ENCODE assay signal across 29 mouse cellular contexts in the genomic region with DNA sequence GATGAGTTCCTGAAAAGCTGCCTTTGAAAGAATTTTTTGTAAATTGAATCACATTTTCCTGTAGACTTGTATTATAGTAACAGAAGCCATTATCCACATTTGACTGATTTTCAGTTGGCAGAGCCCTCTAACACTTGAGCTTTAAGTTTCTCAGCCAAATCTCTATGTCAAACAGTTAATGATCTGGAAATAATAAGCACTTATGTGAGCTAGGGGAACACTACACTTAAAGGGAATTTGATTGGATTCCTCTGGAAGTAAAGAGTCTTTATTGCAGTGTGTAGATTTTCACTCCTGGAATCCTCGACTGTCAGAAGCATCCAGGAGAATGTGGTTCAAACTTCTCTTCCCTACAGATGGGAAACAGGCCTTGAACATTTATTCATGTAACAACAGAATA.
DNase-seq lines count a peak whose midpoint lies in the region; ATAC-seq lines count a peak whose summit lies in the region.
"Had no signal": no experiment of that assay in that cellular context is flagged by ENCODE, and none has a peak within 500 bp of the region (broad histone marks: within the 10 kb centered on the region; RNA-seq: fewer than 3 reads in every experiment).

No protein-coding gene starts in this region.

- H3K4me3 ChIP-seq in forebrain, embryonic 14.5 days (ENCODE audit: low read depth, low read length): no peak overlapping the region
- H3K4me3 ChIP-seq in forebrain, embryonic 10.5 days: no peak overlapping the region
- no peak overlapping the region for H3K4me3 ChIP-seq in kidney, embryonic 15.5 days (replicated peaks)
- no peak overlapping the region for H3K4me3 ChIP-seq in kidney, embryonic 16.5 days (ENCODE audit: low read length)
- H3K4me3 ChIP-seq: heart, adult 2 months; heart, embryonic 12.5 days; intestine, embryonic 15.5 days; liver, embryonic 15.5 days; midbrain, embryonic 12.5 days; stomach, embryonic 15.5 days had no signal

- DNase-seq in forebrain, embryonic 14.5 days (ENCODE audit: low spot score): peak; percentile 69
- no peak for DNase-seq in forebrain, embryonic 10.5 days (ENCODE audit: extremely low spot score, low spot score)
- peak; percentile 7 for DNase-seq in retina, embryonic 14.5 days (ENCODE audit: low spot score)
- DNase-seq in retina, postnatal 1 day: no peak
- DNase-seq in ovary, postnatal 36 days (ENCODE audit: low spot score): no peak
- DNase-seq in right cerebral cortex, postnatal 36 days (ENCODE audit: low spot score in 2 of 2): no peak
- DNase-seq: adrenal gland, postnatal 14 days; cerebellum, adult 18-20 months; cerebellum, postnatal 10 days; forebrain, postnatal 0 days; heart, adult 2 months; heart, postnatal 4 days; kidney, adult 2 months; kidney, postnatal 36 days; layer of hippocampus, postnatal 36 days; left cerebral cortex, postnatal 4 days; lung, embryonic 14.5 days; lung, postnatal 14 days; right cerebral cortex, postnatal 14 days; thymus, postnatal 14 days had no signal

- H3K27me3 ChIP-seq in forebrain, embryonic 14.5 days (replicated peaks; ENCODE audit: control insufficient read depth, insufficient read depth, low read length): no peaks in the 10 kb centered on the region
- no peaks in the 10 kb centered on the region for H3K27me3 ChIP-seq in forebrain, embryonic 10.5 days (ENCODE audit: poor library complexity, severe bottlenecking)
- H3K27me3 ChIP-seq in kidney, embryonic 15.5 days: no peaks in the 10 kb centered on the region
- H3K27me3 ChIP-seq in kidney, embryonic 16.5 days (ENCODE audit: insufficient read depth, low read length): no peaks in the 10 kb centered on the region
- H3K27me3 ChIP-seq: heart, embryonic 12.5 days; intestine, embryonic 15.5 days; liver, embryonic 15.5 days; midbrain, embryonic 12.5 days; stomach, embryonic 15.5 days had no signal

- H3K4me2 ChIP-seq in forebrain, embryonic 14.5 days (ENCODE audit: low read length): no peak overlapping the region
- no peak overlapping the region for H3K4me2 ChIP-seq in kidney, embryonic 15.5 days
- no peak overlapping the region for H3K4me2 ChIP-seq in kidney, embryonic 16.5 days (replicated peaks; ENCODE audit: low read depth, low read length)
- H3K4me2 ChIP-seq: heart, embryonic 12.5 days; intestine, embryonic 15.5 days; liver, embryonic 15.5 days; lung, embryonic 14.5 days; midbrain, embryonic 12.5 days; stomach, embryonic 15.5 days had no signal

- WGBS in forebrain, embryonic 14.5 days: 5% methylated on average over 1 of the region's 1 CpGs
- WGBS in forebrain, embryonic 10.5 days: 27% methylated on average over 1 of the region's 1 CpGs
- 20% methylated on average over 1 of the region's 1 CpGs for WGBS in kidney, embryonic 15.5 days
- WGBS in kidney, embryonic 16.5 days: 19% methylated on average over 1 of the region's 1 CpGs

- no peaks in the 10 kb centered on the region for H3K4me1 ChIP-seq in forebrain, embryonic 14.5 days (ENCODE audit: control insufficient read depth, insufficient read depth, low read length)
- H3K4me1 ChIP-seq in forebrain, embryonic 10.5 days: peaks cover 9% of the 10 kb centered on the region; the same call in 1 of the 2 replicates
- no peaks in the 10 kb centered on the region for H3K4me1 ChIP-seq in kidney, embryonic 15.5 days
- no peaks in the 10 kb centered on the region for H3K4me1 ChIP-seq in kidney, embryonic 16.5 days (ENCODE audit: insufficient read depth, low read length)
- H3K4me1 ChIP-seq: heart, embryonic 12.5 days; intestine, embryonic 15.5 days; liver, embryonic 15.5 days; midbrain, embryonic 12.5 days; stomach, embryonic 15.5 days had no signal

- H3K9me3 ChIP-seq in forebrain, embryonic 14.5 days (replicated peaks; ENCODE audit: control insufficient read depth, low read length): no peaks in the 10 kb centered on the region
- no peaks in the 10 kb centered on the region for H3K9me3 ChIP-seq in forebrain, embryonic 10.5 days
- H3K9me3 ChIP-seq in kidney, embryonic 15.5 days (replicated peaks): no peaks in the 10 kb centered on the region
- no peaks in the 10 kb centered on the region for H3K9me3 ChIP-seq in kidney, embryonic 16.5 days (ENCODE audit: low read length)
- H3K9me3 ChIP-seq: G1E; heart, embryonic 12.5 days; intestine, embryonic 15.5 days; liver, embryonic 15.5 days; midbrain, embryonic 12.5 days; stomach, embryonic 15.5 days had no signal

- H3K9ac ChIP-seq in forebrain, embryonic 14.5 days (ENCODE audit: low read length): no peak overlapping the region
- H3K9ac ChIP-seq in kidney, embryonic 15.5 days: no peak overlapping the region
- H3K9ac ChIP-seq in kidney, embryonic 16.5 days (replicated peaks; ENCODE audit: low read length): no peak overlapping the region
- H3K9ac ChIP-seq: forebrain, postnatal 0 days; heart, embryonic 12.5 days; intestine, embryonic 15.5 days; liver, embryonic 15.5 days; lung, embryonic 14.5 days; midbrain, embryonic 12.5 days; stomach, embryonic 15.5 days had no signal

- H3K36me3 ChIP-seq in forebrain, embryonic 14.5 days (ENCODE audit: control insufficient read depth, insufficient read depth, low read length): no peaks in the 10 kb centered on the region
- no peaks in the 10 kb centered on the region for H3K36me3 ChIP-seq in forebrain, embryonic 10.5 days (replicated peaks)
- no peaks in the 10 kb centered on the region for H3K36me3 ChIP-seq in kidney, embryonic 15.5 days
- H3K36me3 ChIP-seq in kidney, embryonic 16.5 days (ENCODE audit: insufficient read depth, low read length): no peaks in the 10 kb centered on the region
- H3K36me3 ChIP-seq: G1E; heart, embryonic 12.5 days; intestine, embryonic 15.5 days; liver, embryonic 15.5 days; midbrain, embryonic 12.5 days; stomach, embryonic 15.5 days had no signal

- no peak overlapping the region for H3K27ac ChIP-seq in forebrain, embryonic 14.5 days (ENCODE audit: low read depth, low read length)
- H3K27ac ChIP-seq in forebrain, embryonic 10.5 days: no peak overlapping the region
- H3K27ac ChIP-seq in kidney, embryonic 15.5 days: no peak overlapping the region
- no peak overlapping the region for H3K27ac ChIP-seq in kidney, embryonic 16.5 days (ENCODE audit: low read length)
- H3K27ac ChIP-seq: heart, adult 2 months; intestine, embryonic 15.5 days; liver, embryonic 15.5 days; midbrain, embryonic 12.5 days; stomach, embryonic 15.5 days had no signal

- 0 out of 2 replicates have a peak, but pooled peaks have one; percentile 19 for ATAC-seq in forebrain, embryonic 14.5 days
- ATAC-seq in kidney, embryonic 15.5 days (replicated peaks; ENCODE audit: low FRiP score): peak; percentile 66
- no peak for ATAC-seq in kidney, embryonic 16.5 days (ENCODE audit: low FRiP score, low TSS enrichment)
- ATAC-seq: forebrain, postnatal 0 days; hindbrain, embryonic 16.5 days; intestine, embryonic 15.5 days had no signal

Comparison
In these comparisons a context has a peak if more than half of its experiments do, and no peak if none do; other contexts are left out.
1. DNase-seq: peak in forebrain, embryonic 14.5 days (single experiment) and retina, embryonic 14.5 days (single experiment); none in forebrain, embryonic 10.5 days (single experiment), retina, postnatal 1 day (single experiment), ovary, postnatal 36 days (single experiment) and right cerebral cortex, postnatal 36 days (0 of 2).